Mouse (Mus musculus) neural tube, embryonic 13.5 days (tissue): ENCODE data around the gene Mcm2. TPM values are rescaled to one million over a fixed set of nuclear protein-coding genes. Genes with fewer than 3 reads are reported as not detected.

Source experiments
- ATAC-seq: fragments of 200-750 bp; cut with Nextera tagmentation; 2 replicates; pipeline ENCODE4 v1.8.0; 2017; ENCODE audit warnings: low read depth, mild to moderate bottlenecking, moderate TSS enrichment, moderate library complexity
- H3K27ac ChIP-seq: fragments of 300-500 bp; sonication (generic); replicated peaks from 2 replicates; pipeline ENCODE4 v1.5.1; 2015; ENCODE audit warnings: moderate library complexity, mild to moderate bottlenecking, inconsistent platforms
- H3K27me3 ChIP-seq: fragments of 300-500 bp; sonication (generic); 2 replicates; pipeline ENCODE4 v1.6.1; 2015; ENCODE audit warnings: mild to moderate bottlenecking, inconsistent platforms
- H3K36me3 ChIP-seq: fragments of 300-500 bp; sonication (generic); 2 replicates; pipeline ENCODE4 v1.6.1; 2015; ENCODE audit warnings: mild to moderate bottlenecking, inconsistent platforms
- H3K4me1 ChIP-seq: fragments of 300-500 bp; sonication (generic); replicated peaks from 2 replicates; pipeline ENCODE4 v1.6.1; 2015; ENCODE audit warnings: inconsistent platforms
- H3K4me2 ChIP-seq: fragments of 300-500 bp; sonication (generic); 2 replicates; pipeline ENCODE4 v1.6.1; 2015; ENCODE audit warnings: inconsistent platforms, mild to moderate bottlenecking, moderate library complexity
- H3K4me3 ChIP-seq: fragments of 300-500 bp; sonication (generic); 2 replicates; pipeline ENCODE4 v1.5.1; 2015; ENCODE audit warnings: mild to moderate bottlenecking, inconsistent platforms
- H3K9ac ChIP-seq: fragments of 300-500 bp; sonication (generic); 2 replicates; pipeline ENCODE4 v1.6.1; 2015; ENCODE audit warnings: moderate library complexity, mild to moderate bottlenecking, inconsistent platforms
- H3K9me3 ChIP-seq: fragments of 300-500 bp; sonication (generic); 2 replicates; pipeline ENCODE4 v1.6.1; 2016; ENCODE audit warnings: inconsistent platforms
- WGBS: fragments of 180-500 bp; shearing (Covaris S2); methylation state at CpG from one replicate; pipeline ENCODE4 v1.1.7; 2015; 5-methylcytosine and 5-hydroxymethylcytosine counted together
- polyA plus RNA-seq: library from polyadenylated mRNA; unstranded; fragments of >200 nt; fragmentation: Nextera tagmentation; extraction: Ambion mirVana; gene quantifications from 2 replicates; pipeline ENCODE4 v1.2.1, GENCODE M21; 2015

Mcm2 gene
- polyA plus RNA-seq, 1 experiment from 2014 or later, result 33.5 TPM

DNA sequence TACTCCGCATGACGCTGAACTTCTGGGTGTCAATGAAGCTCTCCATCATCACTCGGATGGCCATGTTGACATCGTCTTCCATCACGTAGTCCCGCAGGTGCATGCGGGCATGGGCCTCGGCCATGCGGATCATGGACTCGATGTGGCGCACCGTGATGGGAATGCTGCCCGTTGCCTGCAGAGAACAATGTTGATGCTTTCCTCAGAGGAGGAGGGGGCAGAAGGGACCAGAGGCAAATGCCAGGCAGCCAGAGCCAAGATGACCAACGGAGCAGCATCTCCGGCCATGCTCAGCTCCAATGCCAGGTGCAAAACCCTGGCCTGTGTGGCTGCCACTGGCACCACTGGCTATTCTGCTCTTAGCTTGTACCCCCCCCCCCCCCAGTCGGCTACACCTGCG, 13.9 kb downstream of the Mcm2 start:
- Histone ChIP-seq H3K9me3 (no peaks in the 10 kb centered on the region), H3K27ac (no peak overlapping the region), H3K4me2 (no peak overlapping the region), H3K27me3 (no peaks in the 10 kb centered on the region), H3K9ac (no peak overlapping the region), H3K4me3 (no peak overlapping the region), H3K36me3 (peaks cover 57% of the 10 kb centered on the region), H3K4me1 (peaks cover 24% of the 10 kb centered on the region)
- WGBS, result 95% methylated on average over 17 of the region's 17 CpGs
- ATAC-seq, result no peak

- Histone ChIP-seq H3K36me3 (peaks cover 52% of the 10 kb centered on the region), H3K9ac (no peak overlapping the region), H3K4me1 (peaks cover 24% of the 10 kb centered on the region), H3K9me3 (no peaks in the 10 kb centered on the region), H3K4me2 (no peak overlapping the region), H3K27ac (no peak overlapping the region), H3K27me3 (no peaks in the 10 kb centered on the region), H3K4me3 (no peak overlapping the region)
- WGBS, result 94% methylated on average over 10 of the region's 10 CpGs
- ATAC-seq, result no peak
Measured at GRCm38 (mm10) chr6:88884195-88884594, 14.4 kb downstream of the Mcm2 start.

DNA sequence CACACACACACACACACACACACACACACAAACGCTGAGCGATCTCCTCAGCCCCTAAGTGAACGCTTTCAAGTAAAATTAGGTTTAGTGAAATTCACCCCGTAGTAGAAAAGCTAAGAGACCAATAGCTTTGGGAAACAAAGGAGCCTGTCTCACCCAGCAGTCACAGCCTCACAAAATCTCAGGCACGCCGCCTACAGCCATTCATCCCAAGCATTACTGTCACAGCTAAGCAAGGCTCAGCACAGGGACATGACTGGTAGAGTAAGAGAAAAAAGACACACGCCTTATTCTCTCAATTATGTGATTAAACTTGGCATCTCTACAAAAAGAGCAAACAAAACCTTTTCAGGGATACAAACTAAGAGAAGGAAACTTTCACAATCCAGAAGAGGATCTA, 17.2 kb downstream of the Mcm2 start:
- no peaks in the 10 kb centered on the region for H3K27me3 ChIP-seq
- no peak for ATAC-seq
- peak overlapping the region; percentile 52 for H3K27ac ChIP-seq
- no peak overlapping the region for H3K9ac ChIP-seq
- H3K4me2 ChIP-seq, result no peak overlapping the region
- H3K4me3 ChIP-seq, result no peak overlapping the region
- H3K36me3 ChIP-seq, result peaks cover 24% of the 10 kb centered on the region
- no peaks in the 10 kb centered on the region for H3K9me3 ChIP-seq
- 56% methylated on average over 7 of the region's 7 CpGs for WGBS
- peaks cover 12% of the 10 kb centered on the region for H3K4me1 ChIP-seq

GRCm38 (mm10) chr6:88879471-88879870, 19.1 kb downstream of the Mcm2 start:
- Histone ChIP-seq H3K4me3 (no peak overlapping the region), H3K9ac (no peak overlapping the region), H3K36me3 (peaks cover 11% of the 10 kb centered on the region), H3K27ac (no peak overlapping the region), H3K27me3 (no peaks in the 10 kb centered on the region), H3K4me1 (peaks cover 15% of the 10 kb centered on the region), H3K9me3 (no peaks in the 10 kb centered on the region), H3K4me2 (no peak overlapping the region)
- 55% methylated on average over 4 of the region's 4 CpGs for WGBS
- no peak for ATAC-seq

GRCm38 (mm10) chr6:88874868-88875508, 23.6 kb downstream of the Mcm2 start, which contains the start of gene Podxl2:
Podxl2 (minus strand) TSS chr6:88875044.
- H3K4me1 ChIP-seq, result peaks cover 41% of the 10 kb centered on the region
- H3K27ac ChIP-seq, result peak within 1 kb of the TSS; percentile 96
- WGBS, result 6% methylated on average over 50 of the region's 63 CpGs
- H3K4me3 ChIP-seq, result peak within 1 kb of the TSS; percentile 94
- peak within 1 kb of the TSS; percentile 85 for H3K4me2 ChIP-seq
- ATAC-seq, result peak; percentile 64
- no peaks in the 10 kb centered on the region for H3K36me3 ChIP-seq
- no peaks in the 10 kb centered on the region for H3K9me3 ChIP-seq
- H3K9ac ChIP-seq, result peak within 1 kb of the TSS; percentile 98
- no peaks in the 10 kb centered on the region for H3K27me3 ChIP-seq

DNA sequence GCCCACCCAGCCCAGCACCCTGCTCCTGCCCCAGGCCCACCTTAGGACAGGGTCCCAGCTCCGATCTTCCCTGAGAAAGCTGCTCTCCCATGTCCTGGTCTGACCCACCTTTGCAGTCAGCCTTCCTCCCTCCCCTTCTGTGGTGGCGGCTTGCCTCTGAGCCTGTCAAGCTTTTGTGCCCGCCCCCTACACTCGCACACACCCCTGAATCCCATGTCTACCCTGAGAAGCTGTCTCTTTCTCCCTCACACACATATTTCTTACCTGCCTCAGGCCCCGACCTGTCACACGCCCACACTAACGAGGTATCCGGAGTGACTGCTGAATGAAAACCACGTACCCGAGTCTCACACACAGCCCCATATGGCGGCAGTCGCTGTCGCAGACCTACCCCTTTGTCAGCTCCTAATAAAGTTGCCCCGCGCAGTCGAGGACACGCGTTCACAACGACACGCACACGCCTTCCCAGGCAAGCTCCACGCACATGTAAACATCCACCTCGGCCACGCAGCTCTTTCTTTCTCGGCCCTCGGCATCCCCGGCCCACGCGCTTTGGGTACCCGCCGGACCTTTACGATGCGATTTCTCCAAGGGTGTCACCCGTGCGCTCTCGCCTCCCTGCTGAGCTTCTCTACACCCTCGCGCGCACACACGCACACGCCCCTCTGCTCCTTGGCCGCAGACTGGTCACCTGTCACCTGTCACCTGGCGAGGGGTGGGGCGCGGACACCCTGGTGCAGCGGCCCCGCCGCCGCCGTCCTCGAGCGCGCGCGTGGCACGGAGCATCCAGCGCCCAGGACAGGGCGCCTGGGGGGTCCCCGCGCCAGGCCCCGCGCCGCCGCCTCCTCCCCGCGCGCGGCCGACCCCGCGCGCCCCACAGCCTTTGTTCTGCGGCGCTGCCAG, 24.4 kb downstream of the Mcm2 start:
- Histone ChIP-seq H3K27me3 (no peaks in the 10 kb centered on the region), H3K4me2 (peak overlapping the region; percentile 85), H3K4me3 (peak overlapping the region; percentile 94), H3K27ac (peak overlapping the region; percentile 96), H3K9ac (peak overlapping the region; percentile 98), H3K36me3 (no peaks in the 10 kb centered on the region), H3K9me3 (no peaks in the 10 kb centered on the region), H3K4me1 (peaks cover 49% of the 10 kb centered on the region)
- WGBS, result 2% methylated on average over 66 of the region's 74 CpGs
- ATAC-seq, result peak; percentile 51

DNA sequence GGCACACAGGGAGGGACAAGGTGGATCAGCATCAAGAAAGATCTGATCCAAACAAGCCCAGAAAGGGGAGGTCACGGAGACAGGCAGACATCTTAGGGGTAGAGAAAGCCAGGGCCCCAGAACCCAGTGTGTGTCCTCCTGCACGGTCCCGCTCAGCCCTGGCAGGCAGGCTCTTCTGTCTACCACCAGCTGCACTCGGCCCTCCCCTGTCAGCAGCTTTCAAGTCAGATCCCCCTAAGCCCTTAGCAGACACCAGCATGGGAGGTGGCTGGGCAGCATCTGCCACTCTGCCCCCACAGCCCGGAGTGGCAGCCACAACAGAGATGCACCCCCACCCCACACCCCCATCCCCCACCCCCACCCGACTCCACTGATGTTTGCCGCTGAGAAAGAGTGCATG, 25.8 kb downstream of the Mcm2 start:
- peak; percentile 22 for ATAC-seq
- peak overlapping the region; percentile 96 for H3K27ac ChIP-seq
- WGBS, result 21% methylated on average over 7 of the region's 7 CpGs
- peaks cover 52% of the 10 kb centered on the region for H3K4me1 ChIP-seq
- H3K9me3 ChIP-seq, result no peaks in the 10 kb centered on the region
- peak overlapping the region; percentile 94 for H3K4me3 ChIP-seq
- peak overlapping the region; percentile 98 for H3K9ac ChIP-seq
- H3K27me3 ChIP-seq, result no peaks in the 10 kb centered on the region
- 0 out of 2 replicates have a peak, but pooled peaks cover 12% of the 10 kb centered on the region for H3K36me3 ChIP-seq
- H3K4me2 ChIP-seq, result peak overlapping the region; percentile 85

DNA sequence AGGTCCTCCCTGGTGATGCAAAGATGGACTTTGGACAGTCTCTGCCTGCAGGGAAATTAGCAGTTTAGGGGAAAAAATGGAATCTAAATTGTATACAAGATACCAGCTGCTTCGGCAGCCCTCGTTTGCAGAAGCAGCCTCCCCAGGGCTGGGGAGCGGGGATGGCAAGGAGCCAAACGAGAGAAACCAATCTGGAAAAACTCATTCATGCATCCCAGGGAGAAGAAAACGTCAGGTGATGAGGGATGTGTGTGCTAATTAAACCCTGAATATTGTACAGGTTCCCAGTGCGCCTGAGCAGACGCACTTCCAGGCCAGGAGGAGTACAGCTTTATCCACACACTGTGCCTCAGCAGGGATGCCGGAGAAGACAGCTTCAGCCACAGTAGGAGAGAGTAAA, 27.0 kb downstream of the Mcm2 start:
- Histone ChIP-seq H3K4me1 (peaks cover 60% of the 10 kb centered on the region), H3K9me3 (no peaks in the 10 kb centered on the region), H3K27me3 (no peaks in the 10 kb centered on the region), H3K36me3 (peaks cover 21% of the 10 kb centered on the region; the same call in 1 of the 2 replicates), H3K4me2 (peak overlapping the region; percentile 85), H3K27ac (peak overlapping the region; percentile 96), H3K9ac (peak overlapping the region; percentile 98; the same call in 1 of the 2 replicates), H3K4me3 (peak overlapping the region; percentile 94)
- WGBS, result 26% methylated on average over 8 of the region's 8 CpGs
- ATAC-seq, result peak; percentile 15; the same call in 1 of the 2 replicates

- H3K9me3 ChIP-seq, result no peaks in the 10 kb centered on the region
- H3K4me1 ChIP-seq, result peaks cover 69% of the 10 kb centered on the region
Measured at GRCm38 (mm10) chr6:88870594-88870993, 28.0 kb downstream of the Mcm2 start.

GRCm38 (mm10) chr6:88869459-88869858, 29.1 kb downstream of the Mcm2 start:
- H3K4me2 ChIP-seq, result no peak overlapping the region
- H3K4me3 ChIP-seq, result no peak overlapping the region
- H3K27me3 ChIP-seq, result no peaks in the 10 kb centered on the region
- peak overlapping the region; percentile 96; the same call in 1 of the 2 replicates for H3K27ac ChIP-seq
- H3K36me3 ChIP-seq, result peaks cover 42% of the 10 kb centered on the region
- H3K4me1 ChIP-seq, result peaks cover 66% of the 10 kb centered on the region
- no peak for ATAC-seq
- WGBS, result 83% methylated on average over 7 of the region's 7 CpGs
- no peaks in the 10 kb centered on the region for H3K9me3 ChIP-seq
- no peak overlapping the region for H3K9ac ChIP-seq

More at GRCm38 (mm10) chr6:88870594-88870993, 28.0 kb downstream of the Mcm2 start:
- WGBS, result 27% methylated on average over 4 of the region's 4 CpGs
- ATAC-seq, result no peak
- Histone ChIP-seq H3K4me3 (0 out of 2 replicates have a peak overlapping the region, but pooled peaks have one; percentile 94), H3K27me3 (no peaks in the 10 kb centered on the region), H3K27ac (peak overlapping the region; percentile 96), H3K9ac (peak overlapping the region; percentile 5; the same call in 1 of the 2 replicates), H3K4me2 (peak overlapping the region; percentile 85), H3K36me3 (peaks cover 30% of the 10 kb centered on the region; the same call in 1 of the 2 replicates)

GRCm38 (mm10) chr6:88865704-88866103, 32.9 kb downstream of the Mcm2 start:
- Histone ChIP-seq H3K4me2 (no peak overlapping the region), H3K4me1 (peaks cover 35% of the 10 kb centered on the region), H3K9ac (no peak overlapping the region), H3K36me3 (peaks cover 77% of the 10 kb centered on the region), H3K27me3 (no peaks in the 10 kb centered on the region), H3K9me3 (peaks cover 2% of the 10 kb centered on the region; the same call in 1 of the 2 replicates), H3K4me3 (no peak overlapping the region), H3K27ac (no peak overlapping the region)
- WGBS, result 80% methylated on average over 7 of the region's 7 CpGs
- no peak for ATAC-seq

DNA sequence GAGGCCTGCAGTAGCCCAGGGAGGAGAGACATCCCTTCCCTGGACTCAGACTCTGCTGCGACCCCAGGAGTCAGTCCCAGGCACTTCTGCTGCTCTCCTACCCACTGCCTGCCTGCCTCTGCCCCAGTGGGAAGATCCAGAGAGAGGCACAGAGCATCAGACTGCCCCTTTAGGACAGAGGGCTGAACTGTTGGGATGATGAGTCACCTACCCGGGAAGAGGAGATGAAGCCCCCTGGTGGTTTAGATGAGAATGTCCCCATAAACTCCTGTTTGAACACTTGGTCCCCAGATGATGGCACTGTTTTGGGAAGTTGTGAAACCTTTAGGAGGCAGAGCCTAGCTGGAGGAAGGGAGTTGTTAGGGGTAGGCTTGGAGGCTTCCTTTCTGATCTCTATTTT, 37.7 kb downstream of the Mcm2 start:
- Histone ChIP-seq H3K36me3 (peaks cover 93% of the 10 kb centered on the region), H3K27me3 (no peaks in the 10 kb centered on the region), H3K4me3 (no peak overlapping the region), H3K4me1 (peaks cover 17% of the 10 kb centered on the region), H3K4me2 (no peak overlapping the region), H3K27ac (no peak overlapping the region), H3K9me3 (peaks cover 2% of the 10 kb centered on the region; the same call in 1 of the 2 replicates), H3K9ac (no peak overlapping the region)
- ATAC-seq, result no peak
- WGBS, result 15% methylated on average over 2 of the region's 2 CpGs
